Mouse (Mus musculus): ENCODE results near the gene Rnf148. TPM values are rescaled to one million over a fixed set of nuclear protein-coding genes. Genes with fewer than 3 reads are reported as not detected.

Gene Rnf148
- not detected in 2 replicates for polyA plus RNA-seq (2015; fragmentation: Nextera tagmentation; extraction: Ambion mirVana)

- Histone ChIP-seq H3K4me2 (no peak within 1 kb of the TSS), H3K36me3 (no peaks in the 10 kb centered on the region), H3K27ac (no peak within 1 kb of the TSS), H3K9ac (no peak within 1 kb of the TSS), H3K4me3 (no peak within 1 kb of the TSS), H3K9me3 (replicated peaks) (no peaks in the 10 kb centered on the region), H3K27me3 (no peaks in the 10 kb centered on the region), H3K4me1 (replicated peaks) (0 out of 2 replicates have a peak, but pooled peaks cover 2% of the 10 kb centered on the region)
- 82% methylated on average over 2 of the region's 2 CpGs for WGBS
- no peak for ATAC-seq (replicated peaks; ENCODE audit: insufficient number of reproducible peaks, insufficient read depth, low FRiP score, low read depth)
These were observed at the start of gene Rnf148 for GRCm38 (mm10) chr6:23655036-23655435. Gene Rnf148 (minus strand): TSS chr6:23655136.

DNA sequence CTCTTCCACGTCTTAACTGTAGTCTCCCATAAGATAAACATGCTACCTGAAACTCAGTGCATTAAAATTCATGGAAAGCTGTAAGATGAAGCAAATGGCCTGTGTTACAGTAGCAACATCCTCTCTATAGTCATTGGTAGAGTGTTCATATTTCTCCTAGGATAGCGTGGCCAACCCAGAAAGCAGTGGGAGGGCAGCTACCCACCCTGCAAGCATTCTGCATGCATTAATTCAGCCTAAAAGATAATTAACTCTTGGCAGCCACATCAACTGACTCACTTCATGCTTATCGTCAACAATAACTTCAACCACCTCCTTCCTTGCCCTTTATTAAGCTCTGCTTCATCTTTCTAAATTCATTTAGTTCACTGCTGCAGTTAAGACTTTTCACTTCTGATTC lies 45.9 kb upstream of the Rnf148 start:
- no peaks in the 10 kb centered on the region for H3K4me1 ChIP-seq (replicated peaks)
- ATAC-seq (replicated peaks; ENCODE audit: insufficient number of reproducible peaks, insufficient read depth, low FRiP score, low read depth), result no peak
- 66% methylated on average over 3 of the region's 3 CpGs for WGBS
- H3K9ac ChIP-seq, result no peak overlapping the region
- no peak overlapping the region for H3K4me2 ChIP-seq
- H3K27ac ChIP-seq, result no peak overlapping the region
- no peaks in the 10 kb centered on the region for H3K27me3 ChIP-seq
- H3K4me3 ChIP-seq, result no peak overlapping the region
- H3K9me3 ChIP-seq (replicated peaks), result no peaks in the 10 kb centered on the region
- no peaks in the 10 kb centered on the region for H3K36me3 ChIP-seq

DNA sequence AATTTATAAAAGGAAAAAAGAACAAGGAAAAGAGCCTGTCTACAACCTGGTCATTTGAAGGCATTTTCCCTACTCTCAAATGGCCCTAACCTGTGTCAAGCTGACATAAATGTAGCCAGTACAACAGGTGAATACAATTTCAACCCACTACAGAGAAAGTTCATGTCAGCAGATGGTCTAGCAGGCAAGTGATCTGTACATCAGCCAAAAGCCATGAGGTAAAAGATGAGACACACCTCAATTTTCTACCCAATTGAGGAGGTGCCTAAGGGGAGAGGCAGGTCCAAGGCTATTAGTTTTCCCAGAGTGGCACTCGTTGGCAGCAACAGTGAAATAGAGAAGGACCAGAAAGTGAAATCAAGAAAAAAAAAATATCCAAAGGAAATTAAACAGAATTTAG lies 23.2 kb upstream of the Rnf148 start:
- no peaks in the 10 kb centered on the region for H3K36me3 ChIP-seq
- H3K27me3 ChIP-seq, result no peaks in the 10 kb centered on the region
- H3K9me3 ChIP-seq (replicated peaks), result no peaks in the 10 kb centered on the region
- H3K4me3 ChIP-seq, result no peak overlapping the region
- no peaks in the 10 kb centered on the region for H3K4me1 ChIP-seq (replicated peaks)
- H3K4me2 ChIP-seq, result no peak overlapping the region
- 74% methylated on average over 1 of the region's 1 CpGs for WGBS
- ATAC-seq (replicated peaks; ENCODE audit: insufficient number of reproducible peaks, insufficient read depth, low FRiP score, low read depth), result no peak
- no peak overlapping the region for H3K9ac ChIP-seq
- no peak overlapping the region for H3K27ac ChIP-seq

GRCm38 (mm10) chr6:23650205-23650604 lies 4.7 kb downstream of the Rnf148 start, which contains the start of gene Rnf133:
Gene Rnf133 (minus strand): TSS chr6:23650305.
- no peaks in the 10 kb centered on the region for H3K27me3 ChIP-seq
- no peaks in the 10 kb centered on the region for H3K9me3 ChIP-seq (replicated peaks)
- no peak within 1 kb of the TSS for H3K4me3 ChIP-seq
- no peak within 1 kb of the TSS for H3K9ac ChIP-seq
- WGBS, result 82% methylated on average over 2 of the region's 2 CpGs
- ATAC-seq (replicated peaks; ENCODE audit: insufficient number of reproducible peaks, insufficient read depth, low FRiP score, low read depth), result no peak
- H3K4me2 ChIP-seq, result no peak within 1 kb of the TSS
- H3K27ac ChIP-seq, result no peak within 1 kb of the TSS
- H3K4me1 ChIP-seq (replicated peaks), result no peaks in the 10 kb centered on the region; the same call in 1 of the 2 replicates
- no peaks in the 10 kb centered on the region for H3K36me3 ChIP-seq

DNA sequence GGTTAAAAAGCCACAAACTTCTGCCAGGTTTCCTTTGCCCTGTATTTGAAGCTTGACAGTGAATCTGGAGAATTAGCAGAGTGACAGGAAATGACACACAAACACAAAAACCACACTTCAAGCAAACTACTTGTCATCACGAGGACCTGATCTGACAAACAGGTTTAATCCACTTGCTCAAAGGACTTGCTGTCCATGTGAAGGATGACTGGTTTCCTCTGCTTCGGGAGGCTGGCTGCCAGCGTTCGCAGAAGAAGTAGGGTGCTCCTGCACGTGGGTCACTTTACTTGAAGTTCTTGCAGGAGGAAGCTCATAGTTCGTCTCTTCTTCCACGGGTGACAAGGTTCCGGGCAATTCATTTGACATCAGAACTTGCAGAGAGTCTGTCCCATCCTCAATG lies 6.2 kb downstream of the Rnf148 start:
- no peak overlapping the region for H3K9ac ChIP-seq
- no peaks in the 10 kb centered on the region; the same call in 1 of the 2 replicates for H3K4me1 ChIP-seq (replicated peaks)
- 60% methylated on average over 8 of the region's 8 CpGs for WGBS

DNA sequence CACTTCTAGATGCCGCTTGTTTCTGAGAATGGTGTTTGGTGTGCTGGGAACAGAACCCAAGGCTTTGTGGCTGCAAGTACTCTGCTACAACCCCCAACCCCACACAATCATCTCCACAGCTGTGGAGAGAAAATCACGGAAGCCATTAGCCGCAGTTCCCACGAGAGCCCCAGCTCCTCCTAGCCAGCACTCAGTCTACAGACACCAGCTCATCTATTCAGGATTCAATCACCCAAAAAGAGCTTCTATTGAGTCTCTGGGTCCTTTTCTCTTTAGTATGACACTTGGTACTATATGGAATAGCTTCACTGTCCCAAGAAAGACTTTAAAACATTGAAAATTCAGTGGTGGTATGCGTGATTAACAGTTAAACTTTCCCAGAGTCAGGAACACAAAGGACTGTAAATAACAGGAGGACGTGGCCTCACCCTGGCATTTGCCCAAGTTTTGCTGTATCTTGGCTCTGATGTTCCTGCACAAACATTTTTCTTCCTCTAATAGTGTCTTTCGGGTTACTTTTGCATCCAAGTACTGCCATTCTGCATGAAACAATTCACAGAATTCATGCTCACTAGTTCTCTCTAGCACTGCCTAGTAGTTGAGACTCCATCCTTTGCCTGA lies 7.2 kb downstream of the Rnf148 start:
- ATAC-seq (replicated peaks; ENCODE audit: insufficient number of reproducible peaks, insufficient read depth, low FRiP score, low read depth), result no peak
- H3K27ac ChIP-seq, result no peak overlapping the region

More for the DNA sequence above, 6.2 kb downstream of the Rnf148 start:
- H3K36me3 ChIP-seq, result no peaks in the 10 kb centered on the region
- H3K4me3 ChIP-seq, result no peak overlapping the region
- no peak overlapping the region for H3K27ac ChIP-seq
- H3K9me3 ChIP-seq (replicated peaks), result no peaks in the 10 kb centered on the region
- H3K27me3 ChIP-seq, result no peaks in the 10 kb centered on the region
- ATAC-seq (replicated peaks; ENCODE audit: insufficient number of reproducible peaks, insufficient read depth, low FRiP score, low read depth), result no peak
- H3K4me2 ChIP-seq, result no peak overlapping the region

GRCm38 (mm10) chr6:23637081-23637480 lies 17.9 kb downstream of the Rnf148 start:
- no peak overlapping the region for H3K4me3 ChIP-seq
- H3K9me3 ChIP-seq (replicated peaks), result no peaks in the 10 kb centered on the region
- no peaks in the 10 kb centered on the region for H3K4me1 ChIP-seq (replicated peaks)
- no peaks in the 10 kb centered on the region for H3K27me3 ChIP-seq
- no peak for ATAC-seq (replicated peaks; ENCODE audit: insufficient number of reproducible peaks, insufficient read depth, low FRiP score, low read depth)
- no peaks in the 10 kb centered on the region for H3K36me3 ChIP-seq
- H3K9ac ChIP-seq, result no peak overlapping the region
- 58% methylated on average over 3 of the region's 3 CpGs for WGBS
- H3K4me2 ChIP-seq, result no peak overlapping the region
- H3K27ac ChIP-seq, result no peak overlapping the region

More for the DNA sequence above, 7.2 kb downstream of the Rnf148 start:
- 60% methylated on average over 7 of the region's 7 CpGs for WGBS
- Histone ChIP-seq H3K27me3 (no peaks in the 10 kb centered on the region), H3K4me3 (no peak overlapping the region), H3K9me3 (replicated peaks) (no peaks in the 10 kb centered on the region), H3K4me1 (replicated peaks) (no peaks in the 10 kb centered on the region; the same call in 1 of the 2 replicates), H3K9ac (no peak overlapping the region), H3K36me3 (no peaks in the 10 kb centered on the region), H3K4me2 (no peak overlapping the region)

DNA sequence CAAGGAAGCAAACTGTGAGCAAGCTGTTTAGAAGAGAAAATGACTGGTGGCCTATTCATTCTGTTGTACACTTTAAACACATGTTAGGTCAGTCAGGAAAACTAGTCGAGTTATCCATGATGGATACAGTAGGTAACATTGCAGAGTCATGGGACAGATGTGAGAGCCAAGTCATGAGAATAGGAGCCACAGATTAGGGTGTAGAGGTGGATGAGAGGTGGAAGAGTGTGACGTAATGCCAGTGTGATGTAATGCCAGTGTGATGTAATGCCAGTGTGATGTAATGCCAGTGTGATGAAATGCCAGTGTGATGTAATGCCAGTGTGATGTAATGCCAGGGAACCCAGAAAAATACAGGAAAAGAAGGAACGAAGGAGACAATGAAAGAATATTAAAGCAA lies 19.7 kb downstream of the Rnf148 start:
- WGBS, result 85% methylated on average over 3 of the region's 3 CpGs
- H3K4me2 ChIP-seq, result no peak overlapping the region
- no peak overlapping the region for H3K9ac ChIP-seq
- no peaks in the 10 kb centered on the region for H3K27me3 ChIP-seq
- no peak overlapping the region for H3K4me3 ChIP-seq
- H3K9me3 ChIP-seq (replicated peaks), result no peaks in the 10 kb centered on the region
- no peak overlapping the region for H3K27ac ChIP-seq
- H3K36me3 ChIP-seq, result no peaks in the 10 kb centered on the region
- no peak for ATAC-seq (replicated peaks; ENCODE audit: insufficient number of reproducible peaks, insufficient read depth, low FRiP score, low read depth)
- no peaks in the 10 kb centered on the region for H3K4me1 ChIP-seq (replicated peaks)

- Histone ChIP-seq H3K36me3 (no peaks in the 10 kb centered on the region), H3K27me3 (no peaks in the 10 kb centered on the region), H3K27ac (no peak overlapping the region), H3K4me1 (replicated peaks) (no peaks in the 10 kb centered on the region), H3K9ac (no peak overlapping the region), H3K4me3 (no peak overlapping the region), H3K9me3 (replicated peaks) (no peaks in the 10 kb centered on the region), H3K4me2 (no peak overlapping the region)
- no peak for ATAC-seq (replicated peaks; ENCODE audit: insufficient number of reproducible peaks, insufficient read depth, low FRiP score, low read depth)
- 82% methylated on average over 9 of the region's 9 CpGs for WGBS
These were observed 20.9 kb downstream of the Rnf148 start for GRCm38 (mm10) chr6:23634016-23634415.

DNA sequence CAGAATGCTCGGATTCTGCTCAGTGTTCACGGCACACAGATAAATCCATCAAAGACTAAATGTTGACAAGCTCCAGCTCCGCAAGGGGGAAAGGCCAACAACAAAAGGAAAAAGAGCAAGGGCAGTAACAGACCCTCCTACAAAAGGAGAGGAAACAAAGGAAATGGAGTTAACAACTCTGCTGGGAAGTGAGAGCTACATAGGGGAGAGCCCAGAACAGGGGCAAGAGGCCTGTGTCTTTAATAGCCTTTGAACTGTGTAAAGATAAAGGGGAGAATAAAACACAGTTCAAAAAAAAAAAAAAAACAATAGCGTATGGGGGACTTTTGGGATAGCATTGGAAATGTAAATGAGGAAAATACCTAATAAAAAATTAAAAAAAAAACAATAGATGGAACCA lies 24.5 kb downstream of the Rnf148 start:
- Histone ChIP-seq H3K27me3 (no peaks in the 10 kb centered on the region), H3K27ac (no peak overlapping the region), H3K4me2 (no peak overlapping the region), H3K4me3 (no peak overlapping the region), H3K9ac (no peak overlapping the region), H3K9me3 (replicated peaks) (no peaks in the 10 kb centered on the region), H3K4me1 (replicated peaks) (no peaks in the 10 kb centered on the region), H3K36me3 (no peaks in the 10 kb centered on the region)
- no peak for ATAC-seq (replicated peaks; ENCODE audit: insufficient number of reproducible peaks, insufficient read depth, low FRiP score, low read depth)
- WGBS, result 31% methylated on average over 4 of the region's 4 CpGs

Data from heart, embryonic 15.5 days (tissue).